Mouse (Mus musculus) gastrocnemius, postnatal 14 days (tissue): ENCODE measurements around the gene Pigf. TPM values are rescaled to one million over a fixed set of nuclear protein-coding genes. Genes with fewer than 3 reads are reported as not detected.
A peak's percentile ranks its signal among the peaks of the same experiment; 100 is the strongest.

Source experiments
- DNase-seq: peaks from one replicate; pipeline ENCODE4 v3.0.0; 2021; ENCODE audit warnings: mixed read lengths
- intact Hi-C: fragments of 180-260 bp; cut with DNase I; formaldehyde crosslinking; loops from one replicate; pipeline ENCODE4 v1.15.1; 2025; ENCODE audit warnings: low total_unique reads
- total RNA-seq, 2 experiments: library from RNA; stranded (reverse); gene quantifications; 2 replicates each; pipeline ENCODE4 v1.2.3; 2021

Pigf gene
- total RNA-seq, 2 experiments from 2014 or later = 2.1 to 2.9 TPM

GRCm38 (mm10) chr17:86971036-86971435 is 54.2 kb downstream of the Pigf start:
- intact Hi-C loops = no loop called here
- DNase-seq = no peak

- no peak for DNase-seq
- intact Hi-C loops = no loop called here
Observed at GRCm38 (mm10) chr17:86970026-86970750, 55.0 kb downstream of the Pigf start.

- intact Hi-C loops = no loop called here
- no peak for DNase-seq
Observed at GRCm38 (mm10) chr17:86969582-86969981, 55.6 kb downstream of the Pigf start.

GRCm38 (mm10) chr17:86968581-86968980 is 56.6 kb downstream of the Pigf start:
- intact Hi-C loops = no loop called here
- DNase-seq = no peak

- intact Hi-C loops = no loop called here
- peak; percentile 40 for DNase-seq
Observed at GRCm38 (mm10) chr17:86967536-86968525, 57.4 kb downstream of the Pigf start.

- no peak for DNase-seq
- intact Hi-C loops = no loop called here
Observed at GRCm38 (mm10) chr17:86967048-86967447, 58.2 kb downstream of the Pigf start.

GRCm38 (mm10) chr17:86966040-86966439 is 59.2 kb downstream of the Pigf start:
- intact Hi-C loops = no loop called here
- no peak for DNase-seq

GRCm38 (mm10) chr17:86965121-86965520 is 60.1 kb downstream of the Pigf start:
- no peak for DNase-seq
- intact Hi-C loops = no loop called here

- peak; percentile 83 for DNase-seq
- intact Hi-C loops = no loop called here
Observed at GRCm38 (mm10) chr17:86964502-86964901, 60.7 kb downstream of the Pigf start.

- peak; percentile 33 for DNase-seq
- intact Hi-C loops = no loop called here
Observed at GRCm38 (mm10) chr17:86964041-86964440, 61.2 kb downstream of the Pigf start.

- DNase-seq = peak; percentile 53
Observed at GRCm38 (mm10) chr17:86963586-86963902, 61.7 kb downstream of the Pigf start.

GRCm38 (mm10) chr17:86962894-86963585 is 62.2 kb downstream of the Pigf start, which contains the start of gene Rhoq:
TSS of gene Rhoq (plus strand) at chr17:86963082.
- intact Hi-C loops = no loop called here
- peak; percentile 92 for DNase-seq

More at GRCm38 (mm10) chr17:86963586-86963902, 61.7 kb downstream of the Pigf start:
- intact Hi-C loops = no loop called here

GRCm38 (mm10) chr17:86962297-86962893 is 62.8 kb downstream of the Pigf start:
- peak; percentile 91 for DNase-seq
- intact Hi-C loops = no loop called here

GRCm38 (mm10) chr17:86961301-86961841 is 63.8 kb downstream of the Pigf start:
- peak; percentile 60 for DNase-seq
- intact Hi-C loops = no loop called here

- intact Hi-C loops = no loop called here
- no peak for DNase-seq
Observed at GRCm38 (mm10) chr17:86957968-86958367, 67.2 kb downstream of the Pigf start.

GRCm38 (mm10) chr17:86957239-86957638 is 68.0 kb downstream of the Pigf start:
- no peak for DNase-seq
- intact Hi-C loops = no loop called here

GRCm38 (mm10) chr17:86948801-86949200 is 76.4 kb downstream of the Pigf start:
- peak; percentile 81 for DNase-seq
- intact Hi-C loops = no loop called here

- peak; percentile 79 for DNase-seq
- intact Hi-C loops = no loop called here
Observed at GRCm38 (mm10) chr17:86947840-86948796, 77.1 kb downstream of the Pigf start, which contains the start of gene Atp6v1e2. TSS of gene Atp6v1e2 (minus strand) at chr17:86947897.
